Mouse (Mus musculus) lung, postnatal 0 days (tissue): ENCODE results near the gene Tank. TPM values are rescaled to one million over a fixed set of nuclear protein-coding genes. Genes with fewer than 3 reads are reported as not detected.
A peak's percentile ranks its signal among the peaks of the same experiment; 100 is the strongest.

ENCODE experiments used
- ATAC-seq: fragments of 200-750 bp; cut with Nextera tagmentation; 2 replicates; pipeline ENCODE4 v1.8.0; 2017; ENCODE audit warnings: moderate library complexity
- DNase-seq: peaks from one replicate; pipeline ENCODE4 v3.0.0-alpha.2; 2016; ENCODE audit warnings: low spot score
- H3K27ac ChIP-seq: fragments of 300-500 bp; sonication (generic); 2 replicates; pipeline ENCODE4 v1.5.1; 2014; ENCODE audit warnings: antibody characterized with exemption, mild to moderate bottlenecking, low read length, mixed read lengths
- H3K27me3 ChIP-seq: fragments of 300-500 bp; sonication (generic); replicated peaks from 2 replicates; pipeline ENCODE4 v1.6.1; 2014; ENCODE audit warnings: low read length, mixed read lengths; ENCODE audit not compliant: insufficient read depth
- H3K36me3 ChIP-seq: fragments of 300-500 bp; sonication (generic); 2 replicates; pipeline ENCODE4 v1.6.1; 2014; ENCODE audit warnings: low read length, mixed read lengths; ENCODE audit not compliant: insufficient read depth
- H3K4me1 ChIP-seq: fragments of 300-500 bp; sonication (generic); 2 replicates; pipeline ENCODE4 v1.6.1; 2014; ENCODE audit warnings: antibody characterized with exemption, low read depth, low read length, mixed read lengths; ENCODE audit not compliant: insufficient read depth
- H3K4me2 ChIP-seq: fragments of 300-500 bp; sonication (generic); replicated peaks from 2 replicates; pipeline ENCODE4 v1.6.1; 2014; ENCODE audit warnings: low read depth, mild to moderate bottlenecking, low read length, moderate library complexity, mixed read lengths
- H3K4me3 ChIP-seq: fragments of 300-500 bp; sonication (generic); 2 replicates; pipeline ENCODE4 v1.5.1; 2014; ENCODE audit warnings: low read depth, low read length
- H3K9ac ChIP-seq: fragments of 300-500 bp; sonication (generic); replicated peaks from 2 replicates; pipeline ENCODE4 v1.6.1; 2014; ENCODE audit warnings: low read depth, mild to moderate bottlenecking
- H3K9me3 ChIP-seq: fragments of 300-500 bp; sonication (generic); 2 replicates; pipeline ENCODE4 v1.6.1; 2016; ENCODE audit warnings: low read length, mixed read lengths
- CTCF ChIP-seq: IDR thresholded peaks from 2 replicates; pipeline ENCODE4 v1.5.1; 2016; ENCODE audit warnings: antibody characterized with exemption, mild to moderate bottlenecking
- EP300 ChIP-seq: IDR thresholded peaks from 2 replicates; pipeline ENCODE4 v1.6.1; 2016; ENCODE audit warnings: antibody characterized with exemption, mild to moderate bottlenecking, control low read depth
- WGBS: fragments of 180-500 bp; shearing (Covaris S2); extraction: QIAGEN DNeasy Blood & Tissue Kit; methylation state at CpG from one replicate; pipeline ENCODE4 v1.1.7; 2014; 5-methylcytosine and 5-hydroxymethylcytosine counted together
- polyA plus RNA-seq: library from polyadenylated mRNA; unstranded; fragments of >200 nt; fragmentation: Nextera tagmentation; extraction: Ambion mirVana; gene quantifications from 2 replicates; pipeline ENCODE4 v1.2.1, GENCODE M21; 2015

Gene Tank
- polyA plus RNA-seq, 1 experiment from 2014 or later = 23.9 TPM

DNA sequence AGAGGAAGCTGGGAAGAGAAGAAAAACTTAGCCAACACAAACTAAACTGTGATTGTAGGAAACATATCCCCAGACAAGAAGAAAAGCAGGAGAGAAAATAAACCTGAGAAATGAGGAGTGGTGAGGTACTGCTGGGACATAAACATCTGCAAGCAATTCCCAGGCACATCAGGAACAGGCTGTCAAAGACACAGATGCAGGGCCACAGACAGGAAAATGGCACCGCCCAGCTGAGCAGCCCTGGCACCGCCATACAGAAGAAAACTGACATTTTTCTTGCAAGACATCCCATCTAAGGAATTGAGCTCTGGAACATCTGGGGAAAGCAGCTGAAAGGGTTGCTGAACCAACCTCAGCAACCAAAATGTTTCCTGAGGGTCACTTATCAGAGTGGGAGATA, 30.4 kb upstream of the Tank start:
- Histone ChIP-seq H3K4me3 (no peak overlapping the region), H3K27me3 (no peaks in the 10 kb centered on the region), H3K9me3 (no peaks in the 10 kb centered on the region), H3K36me3 (no peaks in the 10 kb centered on the region), H3K27ac (no peak overlapping the region), H3K4me2 (no peak overlapping the region), H3K9ac (no peak overlapping the region), H3K4me1 (no peaks in the 10 kb centered on the region)
- ATAC-seq (no peak), DNase-seq (no peak)
- WGBS = 34% methylated on average over 2 of the region's 2 CpGs
- no peak for TF ChIP-seq EP300

DNA sequence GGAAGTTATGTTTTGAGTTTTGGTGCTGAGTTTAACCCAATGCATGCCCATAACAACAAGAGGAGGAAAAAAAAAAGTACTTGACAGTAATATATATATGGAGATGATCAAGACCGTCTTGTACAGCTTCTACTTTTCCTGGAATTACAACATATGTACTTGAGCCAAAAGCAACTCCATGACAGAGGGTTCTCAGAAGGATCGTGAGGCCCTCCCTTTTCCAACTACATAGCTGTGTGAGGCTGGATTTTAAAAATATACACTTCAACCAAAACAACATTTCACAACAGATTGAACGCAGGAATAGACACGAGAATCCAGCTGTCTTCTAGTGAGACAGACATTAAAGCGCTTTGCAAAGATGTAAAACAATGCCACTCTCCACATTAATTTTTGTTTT, 26.7 kb upstream of the Tank start:
- no peak overlapping the region for H3K4me3 ChIP-seq
- WGBS = 54% methylated on average over 5 of the region's 5 CpGs
- H3K36me3 ChIP-seq = no peaks in the 10 kb centered on the region
- no peak for TF ChIP-seq CTCF
- no peak for TF ChIP-seq EP300
- no peaks in the 10 kb centered on the region for H3K9me3 ChIP-seq
- peak; percentile 68 for DNase-seq
- no peak overlapping the region for H3K4me2 ChIP-seq
- ATAC-seq = peak; percentile 57
- no peak overlapping the region for H3K27ac ChIP-seq
- H3K9ac ChIP-seq = no peak overlapping the region
- no peaks in the 10 kb centered on the region for H3K27me3 ChIP-seq
- H3K4me1 ChIP-seq = no peaks in the 10 kb centered on the region

DNA sequence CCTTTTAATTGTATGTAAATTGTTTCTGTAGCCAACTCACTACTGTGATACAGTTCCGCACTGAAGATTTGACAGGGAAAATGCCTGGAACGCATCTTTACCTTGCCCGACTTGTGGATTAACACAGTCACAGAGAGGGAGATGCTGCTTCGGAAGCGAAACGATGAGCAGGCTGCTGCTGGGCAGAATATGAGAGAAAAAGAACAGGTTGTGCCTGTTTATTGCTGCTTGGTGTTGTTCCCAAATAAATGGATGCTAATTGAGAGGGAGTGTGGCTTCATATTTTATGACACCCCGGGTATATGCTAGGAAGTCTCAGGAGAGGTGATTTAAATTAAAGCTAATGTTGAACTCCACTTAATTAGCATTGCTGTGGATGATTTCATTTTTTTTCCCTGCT, 23.0 kb upstream of the Tank start:
- H3K27ac ChIP-seq = no peak overlapping the region
- WGBS = 87% methylated on average over 7 of the region's 7 CpGs
- H3K4me2 ChIP-seq = no peak overlapping the region
- no peaks in the 10 kb centered on the region for H3K9me3 ChIP-seq
- no peaks in the 10 kb centered on the region for H3K4me1 ChIP-seq
- ATAC-seq (no peak), DNase-seq (no peak)
- no peaks in the 10 kb centered on the region for H3K36me3 ChIP-seq
- no peaks in the 10 kb centered on the region for H3K27me3 ChIP-seq
- no peak overlapping the region for H3K9ac ChIP-seq
- H3K4me3 ChIP-seq = no peak overlapping the region
- TF ChIP-seq CTCF (no peak), EP300 (no peak)

- H3K4me2 ChIP-seq = no peak overlapping the region
Measured at GRCm38 (mm10) chr2:61555825-61556224, 22.6 kb upstream of the Tank start.

GRCm38 (mm10) chr2:61556639-61557038, 21.7 kb upstream of the Tank start:
- Histone ChIP-seq H3K36me3 (no peaks in the 10 kb centered on the region), H3K9me3 (no peaks in the 10 kb centered on the region), H3K27me3 (no peaks in the 10 kb centered on the region), H3K4me3 (no peak overlapping the region), H3K4me2 (no peak overlapping the region), H3K4me1 (no peaks in the 10 kb centered on the region), H3K27ac (no peak overlapping the region), H3K9ac (no peak overlapping the region)
- DNase-seq (peak; percentile 61), ATAC-seq (peak; percentile 52)
- 41% methylated on average over 3 of the region's 3 CpGs for WGBS
- TF ChIP-seq CTCF (no peak), EP300 (no peak)

More at GRCm38 (mm10) chr2:61555825-61556224, 22.6 kb upstream of the Tank start:
- Histone ChIP-seq H3K9ac (no peak overlapping the region), H3K4me1 (no peaks in the 10 kb centered on the region), H3K9me3 (no peaks in the 10 kb centered on the region), H3K36me3 (no peaks in the 10 kb centered on the region), H3K4me3 (no peak overlapping the region), H3K27me3 (no peaks in the 10 kb centered on the region), H3K27ac (no peak overlapping the region)
- 69% methylated on average over 2 of the region's 2 CpGs for WGBS
- DNase-seq = no peak
- TF ChIP-seq EP300 (no peak), CTCF (no peak)
- no peak for ATAC-seq

- Histone ChIP-seq H3K4me3 (no peak overlapping the region), H3K36me3 (no peaks in the 10 kb centered on the region), H3K9ac (no peak overlapping the region), H3K4me2 (no peak overlapping the region), H3K27me3 (no peaks in the 10 kb centered on the region), H3K27ac (no peak overlapping the region), H3K4me1 (no peaks in the 10 kb centered on the region), H3K9me3 (no peaks in the 10 kb centered on the region)
- 61% methylated on average over 5 of the region's 5 CpGs for whole genome bisulfite sequencing
- no peak for DNase-seq
- ATAC-seq = no peak
- TF ChIP-seq CTCF = no peak
- no peak for TF ChIP-seq EP300
Measured at GRCm38 (mm10) chr2:61557848-61558471, 20.4 kb upstream of the Tank start.

DNA sequence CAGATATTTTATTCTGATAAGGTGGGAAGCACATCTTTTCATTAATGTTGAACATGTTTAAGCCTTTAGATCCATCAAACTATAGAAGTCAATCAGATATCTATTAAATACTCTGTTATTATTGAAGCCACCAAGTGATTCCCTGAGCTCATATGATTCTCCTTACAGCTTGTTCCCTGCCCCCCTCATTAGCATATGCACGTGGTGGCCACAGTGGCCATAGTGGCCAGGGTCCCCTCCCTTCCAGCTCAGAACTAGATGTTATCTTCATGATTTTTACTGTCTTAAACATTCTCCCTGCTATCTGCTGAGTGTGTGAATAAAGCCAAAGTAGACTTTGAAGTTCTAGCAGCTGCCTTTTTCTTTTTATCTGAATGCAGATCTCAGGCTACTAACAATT, 17.3 kb upstream of the Tank start:
- Histone ChIP-seq H3K9ac (no peak overlapping the region), H3K36me3 (no peaks in the 10 kb centered on the region), H3K27me3 (no peaks in the 10 kb centered on the region), H3K4me3 (no peak overlapping the region), H3K9me3 (no peaks in the 10 kb centered on the region), H3K27ac (no peak overlapping the region), H3K4me2 (no peak overlapping the region), H3K4me1 (no peaks in the 10 kb centered on the region)
- TF ChIP-seq CTCF (no peak), EP300 (no peak)
- ATAC-seq (no peak), DNase-seq (no peak)
- 6% methylated on average over 1 of the region's 1 CpGs for WGBS
